Comparison of ENCODE assay signal across 14 mouse cellular contexts in genomic region chr4:109253664-109254151, GRCm38 (mm10). TPM values are rescaled to one million over a fixed set of nuclear protein-coding genes. Genes with fewer than 3 reads are reported as not detected.
DNase-seq lines count a peak whose midpoint lies in the region; ATAC-seq and TF ChIP-seq lines count a peak whose summit lies in the region.
"Had no signal": no experiment of that assay in that cellular context is flagged by ENCODE, and none has a peak within 500 bp of the region (broad histone marks: within the 10 kb centered on the region; RNA-seq: fewer than 3 reads in every experiment).

No protein-coding gene starts in this region.

- H3K27ac ChIP-seq in heart, adult 2 months, result peak overlapping the region; percentile 62
- H3K27ac ChIP-seq in lung, embryonic 16.5 days (ENCODE audit: low read length), result peak overlapping the region; percentile 61
- H3K27ac ChIP-seq in stomach, embryonic 16.5 days (ENCODE audit: low read length), result peak overlapping the region; percentile 14
- H3K27ac ChIP-seq in hindbrain, postnatal 0 days, result no peak overlapping the region
- H3K27ac ChIP-seq: hindbrain, embryonic 14.5 days; layer of hippocampus, adult 2 months had no signal

- H3K36me3 ChIP-seq in heart, adult 2 months (ENCODE audit: control insufficient read depth, insufficient read depth, low read length), result peaks cover 2% of the 10 kb centered on the region; the same call in 1 of the 2 replicates
- H3K36me3 ChIP-seq in lung, embryonic 16.5 days (ENCODE audit: control insufficient read depth, insufficient read depth, low read length), result no peaks in the 10 kb centered on the region
- H3K36me3 ChIP-seq in stomach, embryonic 16.5 days (ENCODE audit: control insufficient read depth, insufficient read depth, low read length), result no peaks in the 10 kb centered on the region
- no peaks in the 10 kb centered on the region for H3K36me3 ChIP-seq in hindbrain, postnatal 0 days (ENCODE audit: insufficient read depth, low read length)

- H3K9ac ChIP-seq in heart, adult 2 months (ENCODE audit: low read depth, low read length), result no peak overlapping the region
- no peak overlapping the region for H3K9ac ChIP-seq in lung, embryonic 16.5 days (ENCODE audit: low read length)
- H3K9ac ChIP-seq in stomach, embryonic 16.5 days (ENCODE audit: low read length), result no peak overlapping the region
- H3K9ac ChIP-seq in hindbrain, postnatal 0 days (replicated peaks; ENCODE audit: low read length), result no peak overlapping the region
- H3K9ac ChIP-seq: hindbrain, embryonic 14.5 days had no signal

- TF ChIP-seq CTCF in heart, adult 2 months (IDR thresholded peaks at IDR 0.05), result no peak
- no peak for TF ChIP-seq CTCF in hindbrain, postnatal 0 days (IDR thresholded peaks at IDR 0.05; ENCODE audit: low read depth)

- H3K4me3 ChIP-seq in heart, adult 2 months, result no peak overlapping the region
- H3K4me3 ChIP-seq in lung, embryonic 16.5 days (ENCODE audit: low read length), result no peak overlapping the region
- H3K4me3 ChIP-seq in stomach, embryonic 16.5 days (replicated peaks; ENCODE audit: low read length), result no peak overlapping the region
- no peak overlapping the region for H3K4me3 ChIP-seq in hindbrain, postnatal 0 days (ENCODE audit: low read length)
- H3K4me3 ChIP-seq: layer of hippocampus, adult 2 months had no signal

- TF ChIP-seq EP300 in heart, adult 2 months (IDR thresholded peaks at IDR 0.05; ENCODE audit: insufficient read depth, low read depth, low read length), result no peak

- H3K4me1 ChIP-seq in heart, adult 2 months (ENCODE audit: control insufficient read depth, insufficient read depth, low read length), result peaks cover 4% of the 10 kb centered on the region
- H3K4me1 ChIP-seq in lung, embryonic 16.5 days (replicated peaks; ENCODE audit: control insufficient read depth, insufficient read depth, low read length), result peaks cover 2% of the 10 kb centered on the region; the same call in 1 of the 2 replicates
- H3K4me1 ChIP-seq in stomach, embryonic 16.5 days (ENCODE audit: control insufficient read depth, insufficient read depth, low read length), result 0 out of 2 replicates have a peak, but pooled peaks cover 5% of the 10 kb centered on the region
- H3K4me1 ChIP-seq in hindbrain, postnatal 0 days (ENCODE audit: insufficient read depth, low read length), result no peaks in the 10 kb centered on the region

- peak; percentile 41 to 53 for DNase-seq in heart, adult 2 months
- DNase-seq in heart, adult 8-10 months (ENCODE audit: low spot score), result no peak
- DNase-seq in heart, postnatal 36 days, result peak; percentile 31 to 51
- no peak for DNase-seq in left cerebral cortex, postnatal 25 days (ENCODE audit: low spot score in 2 of 2)
- no peak for DNase-seq in cerebellum, adult 9-11 months
- no peak for DNase-seq in hindbrain, postnatal 0 days (ENCODE audit: low spot score)
- DNase-seq: B cell, adult 2 months; embryo, embryonic 11 days; right cerebral cortex, postnatal 4 days had no signal

- peaks cover 4% of the 10 kb centered on the region; the same call in 1 of the 2 replicates for H3K9me3 ChIP-seq in lung, embryonic 16.5 days (ENCODE audit: control insufficient read depth, low read length)
- no peaks in the 10 kb centered on the region for H3K9me3 ChIP-seq in stomach, embryonic 16.5 days (replicated peaks; ENCODE audit: control insufficient read depth, low read length)
- H3K9me3 ChIP-seq in hindbrain, postnatal 0 days (ENCODE audit: low read length), result no peaks in the 10 kb centered on the region

- ATAC-seq in lung, embryonic 16.5 days (ENCODE audit: low read depth), result peak; percentile 66
- ATAC-seq in stomach, embryonic 16.5 days (ENCODE audit: insufficient read depth, low FRiP score), result peak; percentile 37; the same call in 1 of the 2 replicates
- no peak for ATAC-seq in hindbrain, postnatal 0 days
- ATAC-seq: forebrain, embryonic 14.5 days had no signal

- H3K4me2 ChIP-seq in lung, embryonic 16.5 days (ENCODE audit: low read depth, low read length), result peak overlapping the region; percentile 31; the same call in 1 of the 2 replicates
- peak overlapping the region; percentile 20; the same call in 1 of the 2 replicates for H3K4me2 ChIP-seq in stomach, embryonic 16.5 days (ENCODE audit: low read depth, low read length)
- no peak overlapping the region for H3K4me2 ChIP-seq in hindbrain, postnatal 0 days (ENCODE audit: low read depth, low read length)
- H3K4me2 ChIP-seq: hindbrain, embryonic 14.5 days had no signal

- TF ChIP-seq POLR2A in heart, adult 2 months (IDR thresholded peaks at IDR 0.05; ENCODE audit: insufficient read depth, low read depth, low read length), result no peak

- WGBS in heart, adult 2 months, result 24% methylated on average over 11 of the region's 11 CpGs
- WGBS in lung, embryonic 16.5 days, result 41% methylated on average over 11 of the region's 11 CpGs
- 37% methylated on average over 11 of the region's 11 CpGs for WGBS in stomach, embryonic 16.5 days
- 78% methylated on average over 11 of the region's 11 CpGs for WGBS in hindbrain, postnatal 0 days

- intact Hi-C loops in heart, adult 2 months (cut with DNase I), result loop anchor here (5.0 kb wide), 1 partner anchor 64 kb away; no protein-coding TSS in a partner anchor
- intact Hi-C loops in heart, postnatal 36 days (cut with DNase I), result no loop called here
- intact Hi-C loops in left cerebral cortex, postnatal 25 days (cut with DNase I), result no loop called here

- no peaks in the 10 kb centered on the region for H3K27me3 ChIP-seq in heart, adult 2 months (ENCODE audit: control insufficient read depth, insufficient read depth, low read length)
- no peaks in the 10 kb centered on the region for H3K27me3 ChIP-seq in lung, embryonic 16.5 days (ENCODE audit: control insufficient read depth, insufficient read depth, low read depth, low read length)
- H3K27me3 ChIP-seq in stomach, embryonic 16.5 days (ENCODE audit: control insufficient read depth, insufficient read depth, low read length), result no peaks in the 10 kb centered on the region
- H3K27me3 ChIP-seq in hindbrain, postnatal 0 days (ENCODE audit: insufficient read depth, low read length), result no peaks in the 10 kb centered on the region

- no peaks in the 10 kb centered on the region for H3K79me2 ChIP-seq in heart, adult 2 months (replicated peaks; ENCODE audit: control insufficient read depth, insufficient read depth, low read length)

RNA-seq across cellular contexts. Expression of gene Calr4, which starts 19.4 kb away (rescaled TPM):
- total RNA-seq in heart, adult 2 months (2021), result not detected
- 0.15 TPM in 1 of 2 replicates, not detected in the other for polyA plus RNA-seq in heart, adult 2 months (2012; rRNA removed)
- total RNA-seq in heart, adult 8-10 months (2022), result not detected
- not detected for total RNA-seq in heart, postnatal 36 days (2021)
- polyA plus RNA-seq in lung, embryonic 16.5 days (2015; fragmentation: Nextera tagmentation; extraction: Ambion mirVana), result 0.13 and 0.18 TPM in 2 replicates
- 0.37 TPM in 2 replicates for polyA plus RNA-seq in stomach, embryonic 16.5 days (2015; fragmentation: Nextera tagmentation; extraction: Ambion mirVana)
- under 1 TPM; 0.50 to 0.80 TPM for total RNA-seq in left cerebral cortex, postnatal 25 days (2021)
- 0.54 and 1.0 TPM in 2 replicates for total RNA-seq in hindbrain, postnatal 0 days (2014; rRNA removed)
- polyA plus RNA-seq in hindbrain, postnatal 0 days (2015; fragmentation: Nextera tagmentation; extraction: Ambion mirVana), result 1.6 TPM in 2 replicates

RNA-seq across cellular contexts. Expression of gene Eps15, which starts 26.4 kb away (rescaled TPM):
- 10 to 100 TPM; 43.1 to 46.8 TPM for total RNA-seq in heart, adult 2 months (2021)
- polyA plus RNA-seq in heart, adult 2 months (2012; rRNA removed), result 9.9 and 19.3 TPM in 2 replicates
- 10 to 100 TPM; 40.2 to 48.6 (median 44.1) TPM for total RNA-seq in heart, adult 8-10 months (2022)
- total RNA-seq in heart, postnatal 36 days (2021), result 10 to 100 TPM; 45.7 to 51.3 TPM
- 42.8 and 47.8 TPM in 2 replicates for polyA plus RNA-seq in lung, embryonic 16.5 days (2015; fragmentation: Nextera tagmentation; extraction: Ambion mirVana)
- 40.3 and 41.8 TPM in 2 replicates for polyA plus RNA-seq in stomach, embryonic 16.5 days (2015; fragmentation: Nextera tagmentation; extraction: Ambion mirVana)
- total RNA-seq in left cerebral cortex, postnatal 25 days (2021), result 100 to 1,000 TPM; 183 to 199 TPM
- total RNA-seq in hindbrain, postnatal 0 days (2014; rRNA removed), result 68.8 and 73.0 TPM in 2 replicates
- 57.4 and 58.1 TPM in 2 replicates for polyA plus RNA-seq in hindbrain, postnatal 0 days (2015; fragmentation: Nextera tagmentation; extraction: Ambion mirVana)

RNA-seq across cellular contexts. Expression of gene Osbpl9, which starts 51.6 kb away (rescaled TPM):
- total RNA-seq in heart, adult 2 months (2021), result 100 to 1,000 TPM in 1 of 2 experiments, 10 to 100 TPM in 1; 91.6 to 102 TPM
- polyA plus RNA-seq in heart, adult 2 months (2012; rRNA removed), result 92.3 and 142 TPM in 2 replicates
- total RNA-seq in heart, adult 8-10 months (2022), result 100 to 1,000 TPM in 2 of 4 experiments, 10 to 100 TPM in 2; 85.9 to 105 (median 95.9) TPM
- total RNA-seq in heart, postnatal 36 days (2021), result 100 to 1,000 TPM in 1 of 2 experiments, 10 to 100 TPM in 1; 97.8 to 104 TPM
- polyA plus RNA-seq in lung, embryonic 16.5 days (2015; fragmentation: Nextera tagmentation; extraction: Ambion mirVana), result 76.0 and 80.0 TPM in 2 replicates
- polyA plus RNA-seq in stomach, embryonic 16.5 days (2015; fragmentation: Nextera tagmentation; extraction: Ambion mirVana), result 63.0 and 65.8 TPM in 2 replicates
- 10 to 100 TPM; 44.5 to 59.2 TPM for total RNA-seq in left cerebral cortex, postnatal 25 days (2021)
- 59.3 and 65.3 TPM in 2 replicates for total RNA-seq in hindbrain, postnatal 0 days (2014; rRNA removed)
- 59.0 and 64.3 TPM in 2 replicates for polyA plus RNA-seq in hindbrain, postnatal 0 days (2015; fragmentation: Nextera tagmentation; extraction: Ambion mirVana)

Comparison
In these comparisons a context has a peak if more than half of its experiments do, and no peak if none do; other contexts are left out.
1. DNase-seq: peak in heart, adult 2 months (2 of 2) and heart, postnatal 36 days (2 of 2); none in heart, adult 8-10 months (single experiment), left cerebral cortex, postnatal 25 days (0 of 2), cerebellum, adult 9-11 months (single experiment) and hindbrain, postnatal 0 days (single experiment).